Mouse (Mus musculus) brain, embryonic 14.5 days (tissue): ENCODE data around the gene Gm11627. TPM values are rescaled to one million over a fixed set of nuclear protein-coding genes. Genes with fewer than 3 reads are reported as not detected.

Experiments used
- DNase-seq: peaks from one replicate; pipeline ENCODE4 v3.0.0-alpha.2; 2011; ENCODE audit warnings: low read depth
- CTCF ChIP-seq: fragments of 200-500 bp; IDR thresholded peaks from 2 replicates; pipeline ENCODE4 v1.5.1; 2012; ENCODE audit warnings: inconsistent platforms, mild to moderate bottlenecking, moderate library complexity, borderline replicate concordance; ENCODE audit not compliant: insufficient read depth, insufficient read length; ENCODE audit errors: extremely low read depth
- POLR2A ChIP-seq: fragments of 200-500 bp; IDR thresholded peaks from 2 replicates; pipeline ENCODE4 v1.6.1; 2012; ENCODE audit warnings: mild to moderate bottlenecking, inconsistent platforms, borderline replicate concordance; ENCODE audit not compliant: poor library complexity, insufficient read depth, insufficient read length, severe bottlenecking; ENCODE audit errors: extremely low read depth
- polyA plus RNA-seq: library from polyadenylated mRNA; depleted of rRNA; stranded (reverse); fragments of >200 nt; gene quantifications from 2 replicates; pipeline ENCODE4 v1.2.3, GENCODE M21; 2012; rRNA removed

The Gm11627 gene
- 3.6 and 4.6 TPM in 2 replicates for polyA plus RNA-seq

DNA sequence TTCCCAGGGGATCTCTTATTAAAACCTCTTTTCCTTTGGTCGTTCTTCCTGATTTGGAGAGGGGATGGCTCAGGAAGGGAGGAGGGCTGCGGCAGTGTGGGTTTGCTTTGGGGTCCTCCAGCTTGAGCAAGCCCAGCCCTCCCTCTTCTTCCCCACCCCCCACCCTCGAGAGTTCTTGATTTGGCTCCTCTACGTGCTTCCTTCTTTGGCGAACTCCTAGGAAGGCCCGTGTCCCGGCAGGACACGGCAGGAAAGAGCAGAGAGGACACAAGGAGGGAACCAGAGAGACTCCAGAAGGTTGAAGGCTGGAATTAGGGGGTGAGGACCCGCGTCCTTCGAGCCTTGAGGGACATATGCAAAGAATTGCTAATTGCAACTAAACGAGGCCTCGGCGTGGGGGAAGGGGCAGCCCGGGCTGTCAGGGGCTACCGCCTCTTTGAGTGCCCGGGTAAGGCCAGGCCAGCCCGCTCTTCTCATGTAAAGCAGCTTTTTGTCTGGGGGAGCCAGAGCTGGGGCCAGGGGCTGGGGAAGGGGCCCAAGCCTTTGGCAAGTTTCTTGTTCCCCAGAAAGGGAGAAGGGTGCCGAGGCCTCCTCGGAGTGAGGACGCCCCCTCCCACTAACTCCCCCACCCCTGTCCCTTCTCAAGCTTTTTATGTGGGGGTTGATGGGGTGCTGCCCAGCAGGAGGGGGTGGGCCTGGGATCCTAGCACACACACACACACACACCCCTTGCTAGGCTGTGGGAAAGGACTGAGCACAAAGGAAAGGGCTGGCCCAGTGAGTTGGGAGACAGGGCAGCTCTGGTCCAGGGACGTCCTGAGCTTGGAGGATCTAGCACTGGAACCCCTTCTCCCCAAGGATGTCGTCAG lies at the start of gene Gm11627:
TSS of gene Gm11627 (minus strand) at position 297 of the 869 bp plus-strand sequence.
- TF ChIP-seq POLR2A (no peak; the same call in 1 of the 2 replicates), CTCF (no peak)
- DNase-seq: peak; percentile 94

- TF ChIP-seq CTCF: no peak
- no peak for TF ChIP-seq POLR2A
- no peak for DNase-seq
These were observed 49.3 kb upstream of the Gm11627 start for GRCm38 (mm10) chr11:102628529-102628928.

DNA sequence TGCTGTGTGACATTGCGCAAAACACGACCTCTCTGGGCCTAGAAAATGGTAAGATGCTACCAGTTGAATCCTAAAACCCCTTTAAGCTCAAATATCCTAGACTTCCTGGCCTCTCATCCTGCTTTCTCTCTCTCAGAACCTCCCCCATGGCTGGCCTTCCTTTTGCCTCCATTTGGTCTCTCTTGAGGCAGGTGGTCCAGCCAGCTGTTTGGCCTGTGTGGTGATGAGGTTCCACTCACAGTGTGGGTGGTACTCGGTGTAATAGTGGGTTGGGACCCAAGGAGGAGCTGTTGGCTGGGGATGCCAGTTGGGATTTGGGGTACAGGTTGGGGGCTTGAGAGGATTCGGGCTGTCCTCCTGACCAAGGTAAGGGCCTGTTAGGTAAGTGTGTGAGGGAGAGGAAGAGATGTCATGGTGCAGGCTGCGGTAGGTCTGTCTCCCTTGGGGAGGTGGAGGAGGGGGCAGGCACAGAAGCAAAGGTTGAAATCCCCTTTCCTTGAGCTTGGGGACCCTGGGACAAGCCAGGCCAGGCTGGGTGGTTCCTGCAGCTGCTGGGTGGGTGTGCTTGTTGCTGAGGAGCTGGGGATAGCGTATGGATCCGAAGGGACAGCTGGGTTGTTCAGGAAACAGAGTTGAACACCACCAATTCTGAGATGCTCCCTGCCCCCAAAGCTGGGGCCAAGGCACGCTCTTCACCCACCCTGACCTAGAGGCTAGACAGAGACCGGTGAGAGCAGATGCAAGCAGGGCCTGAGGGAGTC lies 48.1 kb upstream of the Gm11627 start:
- no peak for DNase-seq
- TF ChIP-seq CTCF (no peak), POLR2A (no peak)

- TF ChIP-seq CTCF (no peak), POLR2A (no peak)
- peak; percentile 85 for DNase-seq
These were observed 45.7 kb upstream of the Gm11627 start for GRCm38 (mm10) chr11:102624888-102625407.

- peak; percentile 72 for DNase-seq
These were observed 44.9 kb upstream of the Gm11627 start for GRCm38 (mm10) chr11:102623876-102624789.

DNA sequence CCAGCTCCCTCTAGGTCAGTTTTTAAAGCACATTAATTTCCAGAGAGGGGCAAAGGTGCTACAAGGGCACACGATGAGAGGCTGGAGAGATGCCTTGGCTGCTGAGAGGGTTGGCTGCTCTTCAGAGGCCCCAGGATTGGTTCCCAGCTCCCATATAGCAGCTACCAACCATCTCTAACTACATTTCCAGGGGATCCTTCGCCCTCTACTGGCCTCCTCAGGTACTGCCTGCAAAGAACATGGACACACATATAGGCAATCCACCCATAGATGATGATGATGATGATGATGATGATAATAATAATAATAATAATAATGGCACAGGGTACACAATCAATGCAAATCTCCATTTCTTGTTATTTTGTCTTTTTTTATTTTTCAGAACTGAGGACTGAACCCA lies 40.2 kb upstream of the Gm11627 start:
- no peak for DNase-seq
- TF ChIP-seq CTCF: 0 out of 2 replicates have a peak, but pooled peaks have one; percentile 11
- no peak for TF ChIP-seq POLR2A

More at GRCm38 (mm10) chr11:102623876-102624789, 44.9 kb upstream of the Gm11627 start:
- TF ChIP-seq CTCF (no peak), POLR2A (no peak)

- no peak for DNase-seq
- no peak for TF ChIP-seq POLR2A
- no peak for TF ChIP-seq CTCF
These were observed 32.0 kb upstream of the Gm11627 start for GRCm38 (mm10) chr11:102611317-102611705.

DNA sequence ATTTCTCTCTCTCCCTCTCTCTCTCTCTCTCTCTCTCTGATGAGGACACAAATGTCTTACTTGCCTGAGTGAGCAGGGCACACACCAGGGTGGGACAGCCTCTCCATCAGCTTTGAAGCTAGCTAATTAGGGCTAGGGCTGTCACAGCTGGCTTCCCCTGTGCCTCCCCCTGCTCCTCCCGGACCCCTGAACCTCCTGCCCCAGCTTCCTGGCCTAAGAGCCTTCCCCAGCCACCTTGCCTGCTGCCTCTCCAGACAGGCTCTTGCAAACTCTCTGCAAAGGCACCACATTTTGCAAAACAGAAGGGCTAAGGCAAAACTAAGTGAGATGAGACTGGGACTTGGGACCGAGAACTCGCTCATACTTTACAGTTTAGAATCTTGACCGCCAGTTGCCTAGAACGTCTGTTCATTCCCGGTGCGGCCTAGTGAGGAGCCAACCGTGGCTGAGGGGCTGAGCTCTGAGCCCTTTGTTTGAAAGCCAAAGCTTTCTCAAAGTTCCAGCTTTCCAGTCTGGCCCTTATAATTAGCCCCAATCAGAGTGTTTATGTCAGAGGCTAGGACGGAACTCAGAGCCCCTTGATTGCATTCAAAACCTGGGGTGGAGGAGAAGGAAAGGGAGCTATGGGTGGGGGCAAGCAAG lies 31.5 kb upstream of the Gm11627 start:
- DNase-seq: peak; percentile 68
- TF ChIP-seq POLR2A: no peak

- TF ChIP-seq POLR2A: no peak
- TF ChIP-seq CTCF: no peak
- no peak for DNase-seq
These were observed 31.0 kb upstream of the Gm11627 start for GRCm38 (mm10) chr11:102610260-102610659.

- TF ChIP-seq POLR2A (no peak), CTCF (no peak)
- DNase-seq: no peak
These were observed 30.2 kb upstream of the Gm11627 start for GRCm38 (mm10) chr11:102609483-102609882.
